Mouse (Mus musculus): ENCODE measurements around the gene Fosb. TPM values are rescaled to one million over a fixed set of nuclear protein-coding genes. Genes with fewer than 3 reads are reported as not detected.
A peak's percentile ranks its signal among the peaks of the same experiment; 100 is the strongest.

The Fosb gene
- polyA plus RNA-seq, 1 experiment from 2014 or later, result 0.20 TPM

- H3K4me1 ChIP-seq, result peaks cover 47% of the 10 kb centered on the region
- peak overlapping the region; percentile 35 for H3K4me3 ChIP-seq
- H3K27ac ChIP-seq (replicated peaks), result no peak overlapping the region
- H3K9me3 ChIP-seq, result no peaks in the 10 kb centered on the region
- H3K4me2 ChIP-seq (replicated peaks), result peak overlapping the region; percentile 54
- ATAC-seq (ENCODE audit: low FRiP score, low read depth), result no peak
- peaks cover 76% of the 10 kb centered on the region for H3K27me3 ChIP-seq
- under 1% methylated on average over 48 of the region's 48 CpGs for WGBS
- no peaks in the 10 kb centered on the region for H3K36me3 ChIP-seq
- peak overlapping the region; percentile 24; the same call in 1 of the 2 replicates for H3K9ac ChIP-seq (replicated peaks)
Observed at GRCm38 (mm10) chr7:19304501-19305412, 5.1 kb downstream of the Fosb start.

- peak overlapping the region; percentile 17 for H3K4me3 ChIP-seq
- peaks cover 37% of the 10 kb centered on the region for H3K4me1 ChIP-seq
- under 1% methylated on average over 16 of the region's 16 CpGs for WGBS
- 0 out of 2 replicates have a peak, but pooled peaks have one; percentile 4 for ATAC-seq (ENCODE audit: low FRiP score, low read depth)
- H3K27me3 ChIP-seq, result peaks cover 67% of the 10 kb centered on the region
- H3K27ac ChIP-seq (replicated peaks), result no peak overlapping the region
- no peaks in the 10 kb centered on the region for H3K9me3 ChIP-seq
- H3K9ac ChIP-seq (replicated peaks), result peak overlapping the region; percentile 24; the same call in 1 of the 2 replicates
- peak overlapping the region; percentile 54 for H3K4me2 ChIP-seq (replicated peaks)
- no peaks in the 10 kb centered on the region for H3K36me3 ChIP-seq
Observed at GRCm38 (mm10) chr7:19303770-19304169, 6.1 kb downstream of the Fosb start.

GRCm38 (mm10) chr7:19303046-19303305 lies 6.9 kb downstream of the Fosb start:
- no peaks in the 10 kb centered on the region for H3K9me3 ChIP-seq
- H3K9ac ChIP-seq (replicated peaks), result no peak overlapping the region
- no peak for ATAC-seq (ENCODE audit: low FRiP score, low read depth)
- no peaks in the 10 kb centered on the region for H3K36me3 ChIP-seq
- no peak overlapping the region for H3K4me3 ChIP-seq
- H3K27me3 ChIP-seq, result peaks cover 67% of the 10 kb centered on the region
- 77% methylated on average over 12 of the region's 12 CpGs for WGBS
- H3K4me2 ChIP-seq (replicated peaks), result no peak overlapping the region
- H3K27ac ChIP-seq (replicated peaks), result no peak overlapping the region
- peaks cover 33% of the 10 kb centered on the region for H3K4me1 ChIP-seq

GRCm38 (mm10) chr7:19302264-19303045 lies 7.4 kb downstream of the Fosb start:
- Histone ChIP-seq H3K27ac (replicated peaks) (no peak overlapping the region), H3K4me1 (peaks cover 28% of the 10 kb centered on the region), H3K4me3 (peak overlapping the region; percentile 32; the same call in 1 of the 2 replicates), H3K36me3 (no peaks in the 10 kb centered on the region), H3K27me3 (peaks cover 63% of the 10 kb centered on the region), H3K9me3 (no peaks in the 10 kb centered on the region), H3K9ac (replicated peaks) (no peak overlapping the region), H3K4me2 (replicated peaks) (peak overlapping the region; percentile 54; the same call in 1 of the 2 replicates)
- 50% methylated on average over 13 of the region's 13 CpGs for WGBS
- ATAC-seq (ENCODE audit: low FRiP score, low read depth), result no peak

- WGBS, result 9% methylated on average over 16 of the region's 16 CpGs
- Histone ChIP-seq H3K4me3 (peak overlapping the region; percentile 32), H3K4me1 (peaks cover 28% of the 10 kb centered on the region), H3K4me2 (replicated peaks) (peak overlapping the region; percentile 54), H3K36me3 (no peaks in the 10 kb centered on the region), H3K27me3 (peaks cover 55% of the 10 kb centered on the region), H3K9ac (replicated peaks) (peak overlapping the region; percentile 28; the same call in 1 of the 2 replicates), H3K9me3 (no peaks in the 10 kb centered on the region), H3K27ac (replicated peaks) (no peak overlapping the region)
- no peak for ATAC-seq (ENCODE audit: low FRiP score, low read depth)
Observed at GRCm38 (mm10) chr7:19301461-19302263, 8.2 kb downstream of the Fosb start.

GRCm38 (mm10) chr7:19300501-19301421 lies 9.1 kb downstream of the Fosb start:
- H3K27me3 ChIP-seq, result peaks cover 46% of the 10 kb centered on the region
- H3K27ac ChIP-seq (replicated peaks), result no peak overlapping the region
- H3K4me3 ChIP-seq, result peak overlapping the region; percentile 47
- H3K36me3 ChIP-seq, result no peaks in the 10 kb centered on the region
- no peaks in the 10 kb centered on the region for H3K9me3 ChIP-seq
- H3K9ac ChIP-seq (replicated peaks), result peak overlapping the region; percentile 46; the same call in 1 of the 2 replicates
- ATAC-seq (ENCODE audit: low FRiP score, low read depth), result peak; percentile 71; the same call in 1 of the 2 replicates
- WGBS, result under 1% methylated on average over 29 of the region's 29 CpGs
- H3K4me1 ChIP-seq, result peaks cover 28% of the 10 kb centered on the region
- H3K4me2 ChIP-seq (replicated peaks), result peak overlapping the region; percentile 54

GRCm38 (mm10) chr7:19299194-19299593 lies 10.7 kb downstream of the Fosb start:
- H3K27ac ChIP-seq (replicated peaks), result no peak overlapping the region
- ATAC-seq (ENCODE audit: low FRiP score, low read depth), result no peak
- H3K4me2 ChIP-seq (replicated peaks), result no peak overlapping the region
- no peak overlapping the region for H3K9ac ChIP-seq (replicated peaks)
- no peak overlapping the region for H3K4me3 ChIP-seq
- H3K9me3 ChIP-seq, result no peaks in the 10 kb centered on the region
- H3K4me1 ChIP-seq, result peaks cover 17% of the 10 kb centered on the region
- H3K36me3 ChIP-seq, result peaks cover 7% of the 10 kb centered on the region
- H3K27me3 ChIP-seq, result peaks cover 31% of the 10 kb centered on the region
- 19% methylated on average over 3 of the region's 3 CpGs for WGBS

GRCm38 (mm10) chr7:19297794-19298193 lies 12.1 kb downstream of the Fosb start:
- Histone ChIP-seq H3K9ac (replicated peaks) (no peak overlapping the region), H3K4me3 (no peak overlapping the region), H3K27me3 (peaks cover 17% of the 10 kb centered on the region), H3K36me3 (peaks cover 21% of the 10 kb centered on the region), H3K4me1 (peaks cover 12% of the 10 kb centered on the region), H3K9me3 (no peaks in the 10 kb centered on the region), H3K27ac (replicated peaks) (no peak overlapping the region), H3K4me2 (replicated peaks) (no peak overlapping the region)
- WGBS, result 92% methylated on average over 5 of the region's 5 CpGs
- no peak for ATAC-seq (ENCODE audit: low FRiP score, low read depth)

- peaks cover 9% of the 10 kb centered on the region for H3K27me3 ChIP-seq
- ATAC-seq (ENCODE audit: low FRiP score, low read depth), result no peak
- 90% methylated on average over 6 of the region's 6 CpGs for WGBS
- H3K4me3 ChIP-seq, result no peak overlapping the region
- no peak overlapping the region for H3K27ac ChIP-seq (replicated peaks)
- H3K4me2 ChIP-seq (replicated peaks), result no peak overlapping the region
- H3K36me3 ChIP-seq, result peaks cover 22% of the 10 kb centered on the region
- H3K9ac ChIP-seq (replicated peaks), result no peak overlapping the region
- no peaks in the 10 kb centered on the region for H3K9me3 ChIP-seq
- peaks cover 10% of the 10 kb centered on the region for H3K4me1 ChIP-seq
Observed at GRCm38 (mm10) chr7:19297034-19297433, 12.8 kb downstream of the Fosb start.

GRCm38 (mm10) chr7:19295503-19296185 lies 14.2 kb downstream of the Fosb start:
- Histone ChIP-seq H3K9me3 (no peaks in the 10 kb centered on the region), H3K27ac (replicated peaks) (no peak overlapping the region), H3K36me3 (peaks cover 22% of the 10 kb centered on the region), H3K27me3 (no peaks in the 10 kb centered on the region), H3K9ac (replicated peaks) (0 out of 2 replicates have a peak overlapping the region, but pooled peaks have one; percentile 20), H3K4me1 (peaks cover 14% of the 10 kb centered on the region), H3K4me2 (replicated peaks) (peak overlapping the region; percentile 39), H3K4me3 (0 out of 2 replicates have a peak overlapping the region, but pooled peaks have one; percentile 9)
- peak; percentile 80 for ATAC-seq (ENCODE audit: low FRiP score, low read depth)
- 21% methylated on average over 22 of the region's 22 CpGs for WGBS
